Mouse (Mus musculus): Measurements from ENCODE around the gene Fam129c.

DNA sequence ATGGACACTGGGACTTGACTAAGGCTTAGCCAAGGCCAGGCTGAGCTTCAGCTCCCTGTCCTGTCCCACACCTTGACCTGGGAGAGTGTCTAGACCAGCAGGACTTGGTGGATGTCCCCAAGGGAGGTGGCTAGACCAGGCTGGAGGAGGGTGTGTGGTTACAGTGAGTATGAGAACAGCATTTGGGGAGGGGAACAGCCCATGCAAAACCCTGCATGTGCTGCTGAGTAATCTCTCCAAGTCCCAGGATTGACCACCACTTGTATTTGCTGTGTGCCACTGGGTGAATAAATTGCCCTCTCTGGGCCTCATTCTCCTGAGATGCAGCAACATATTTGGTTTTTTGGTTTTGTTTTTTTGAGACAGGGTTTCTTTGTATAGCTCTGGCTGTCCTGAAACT lies 927 bp downstream of the Fam129c start:
- TF ChIP-seq POLR2A (IDR thresholded peaks at IDR 0.05; ENCODE audit: borderline replicate concordance, low read depth, low read length) = no peak
- TF ChIP-seq CTCF (IDR thresholded peaks at IDR 0.05; ENCODE audit: low read depth, low read length) = no peak

Measured in bone marrow macrophage, adult 2 months (primary cell).